Mouse (Mus musculus): ENCODE measurements at regions not wholly inside any gene's neighbourhood (a gene's known extent, or its start where the extent isn't known, plus 50 kb on each side); places are given as distances from the start of the nearest gene placed in this dataset.

DNA sequence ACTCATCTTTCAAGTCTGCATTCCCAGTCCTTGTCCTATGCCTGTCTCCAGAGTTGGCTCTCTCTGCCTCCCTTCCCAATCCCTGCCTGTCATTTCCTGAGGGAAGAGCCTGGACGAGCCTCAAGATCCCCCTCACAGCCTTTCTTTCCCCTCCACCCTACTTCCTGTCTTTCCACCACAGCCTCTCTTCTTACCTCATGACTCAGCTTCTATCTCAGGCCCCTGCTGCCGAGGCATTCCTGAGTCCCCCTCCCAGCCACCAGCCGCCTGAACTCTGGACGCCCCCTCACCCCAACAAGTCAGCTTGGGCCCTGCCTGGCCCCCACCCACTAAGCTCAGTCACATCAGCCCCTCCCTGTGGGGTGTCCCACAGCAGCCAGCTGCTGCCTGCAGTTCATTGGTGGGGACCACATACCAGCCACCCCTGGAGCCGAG lies 105.8 kb downstream of the Efnb1 start:
- TF ChIP-seq CTCF (IDR thresholded peaks at IDR 0.05), result no peak
- no peak for TF ChIP-seq EP300 (IDR thresholded peaks at IDR 0.05; ENCODE audit: insufficient read depth, low read depth, low read length)

Measured in heart, adult 2 months (tissue).